Mouse (Mus musculus) thymus, postnatal 4 days (tissue): ENCODE measurements around the gene Ctrc.

Experiments used
- DNase-seq: peaks from one replicate; pipeline ENCODE4 v3.0.0; 2021

Ctrc gene

GRCm38 (mm10) chr4:141866933-141867490 is 20.9 kb upstream of the Ctrc start:
- no peak for DNase-seq

DNA sequence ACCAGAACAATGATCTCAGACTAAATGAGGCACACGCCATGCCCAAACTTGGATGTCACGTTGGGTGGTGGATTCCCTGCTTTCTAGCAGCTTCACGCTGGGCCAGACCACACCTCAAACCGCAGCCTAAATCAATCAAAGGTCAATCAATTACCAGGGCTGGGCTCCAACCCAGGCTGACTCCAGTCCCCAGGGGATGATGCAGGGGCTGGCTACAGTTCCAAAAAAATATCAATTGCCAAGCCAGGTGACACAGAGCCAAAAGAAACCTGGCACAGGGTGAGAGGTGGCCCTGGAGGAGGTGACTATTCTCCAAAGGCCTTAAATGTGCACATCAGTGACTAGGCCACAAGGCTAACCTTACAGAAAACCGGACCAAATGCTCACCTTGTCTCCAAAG is 19.4 kb upstream of the Ctrc start:
- no peak for DNase-seq

- DNase-seq = no peak
These were observed 18.8 kb upstream of the Ctrc start for GRCm38 (mm10) chr4:141865006-141865405.

GRCm38 (mm10) chr4:141864506-141864905 is 18.3 kb upstream of the Ctrc start:
- DNase-seq = no peak

DNA sequence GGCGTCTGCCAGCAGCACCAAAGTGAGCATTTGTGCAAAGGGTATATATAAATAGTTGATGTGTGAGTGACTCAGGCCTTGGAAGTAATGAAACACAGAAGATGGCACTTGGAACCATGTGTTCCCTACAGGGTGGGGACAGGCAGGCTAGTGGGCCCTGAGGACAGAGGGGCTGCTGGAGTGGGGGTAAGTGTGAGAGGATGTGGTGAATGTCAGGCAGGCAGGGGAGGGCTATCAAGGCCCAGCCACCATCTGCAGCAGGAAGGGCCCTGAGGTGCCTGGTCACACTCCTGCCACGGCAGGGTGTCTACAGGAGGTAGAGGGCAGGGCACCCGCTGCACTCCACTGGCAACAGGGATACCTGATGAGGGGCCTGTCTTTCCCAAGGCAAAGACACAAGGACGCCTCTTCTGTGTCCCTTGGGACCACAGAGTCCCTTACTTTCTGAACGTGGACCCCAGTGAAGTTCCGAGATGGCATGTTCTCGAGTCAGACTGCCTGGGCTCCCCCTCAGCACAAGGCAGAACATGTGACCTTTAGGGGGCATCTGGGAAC is 17.6 kb upstream of the Ctrc start:
- DNase-seq = no peak

GRCm38 (mm10) chr4:141862867-141863266 is 16.7 kb upstream of the Ctrc start:
- no peak for DNase-seq

DNA sequence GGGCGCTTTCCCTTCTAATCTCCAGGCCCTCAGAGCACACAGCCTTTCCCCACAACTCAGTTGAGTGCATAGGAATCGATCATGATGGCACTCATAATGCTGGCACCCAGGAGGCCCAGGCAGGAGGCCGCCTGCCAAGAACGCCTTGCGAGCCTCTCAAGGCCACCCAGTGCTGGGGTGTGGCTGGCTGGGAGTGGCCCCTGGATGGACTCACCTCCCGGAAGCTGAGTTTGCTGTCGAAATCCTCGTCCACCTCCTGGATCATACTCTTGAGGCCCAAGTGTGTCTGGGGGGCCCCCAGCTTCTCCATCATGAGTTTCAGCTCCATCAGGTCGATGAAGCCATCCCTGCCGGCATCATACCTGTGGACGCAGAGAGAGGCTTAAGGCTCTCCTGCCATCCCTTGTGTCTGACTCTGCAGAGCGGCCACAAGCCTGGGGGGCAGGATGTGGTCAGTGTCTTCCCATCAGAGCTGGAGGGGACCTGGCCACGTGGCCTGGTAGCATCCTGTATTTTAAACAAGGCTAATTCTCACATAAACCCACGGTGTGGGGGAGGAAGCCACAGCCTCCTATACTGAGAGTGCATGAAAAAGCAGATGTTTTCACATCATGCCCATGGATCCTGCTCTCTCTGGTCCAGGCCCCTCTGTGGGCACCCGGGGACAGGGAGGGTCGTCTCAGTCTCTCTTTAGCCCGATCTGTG is 15.6 kb upstream of the Ctrc start:
- DNase-seq = no peak

DNA sequence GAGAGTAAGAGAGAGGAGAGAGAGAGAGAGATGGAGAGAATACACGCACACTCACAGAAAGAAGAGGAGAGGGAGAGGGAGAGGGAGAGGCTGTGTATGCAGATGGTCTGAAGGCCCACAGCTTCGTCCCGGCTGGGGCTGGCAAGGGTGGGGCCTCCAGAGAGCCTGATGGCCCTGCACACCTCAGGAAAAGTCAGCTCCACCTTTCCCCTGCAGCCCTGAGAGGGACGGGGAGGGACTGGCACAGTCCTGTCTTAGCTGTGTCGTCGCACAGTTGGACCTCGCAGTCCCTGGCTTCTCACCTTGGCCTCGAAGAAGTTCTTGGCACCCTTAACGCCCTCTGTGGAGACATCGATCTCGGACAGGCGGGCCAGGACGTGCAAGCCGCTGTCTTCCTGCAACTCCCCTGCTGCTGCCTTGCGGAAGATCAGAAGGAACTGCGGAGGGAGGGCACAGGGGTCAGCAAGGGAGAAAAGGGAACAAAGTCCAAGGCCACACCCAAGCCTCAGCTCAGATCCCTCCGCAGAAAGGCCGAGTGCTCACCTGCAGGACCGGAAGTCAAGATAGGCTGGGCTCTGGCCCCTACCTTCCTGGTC is 14.2 kb upstream of the Ctrc start:
- no peak for DNase-seq

DNA sequence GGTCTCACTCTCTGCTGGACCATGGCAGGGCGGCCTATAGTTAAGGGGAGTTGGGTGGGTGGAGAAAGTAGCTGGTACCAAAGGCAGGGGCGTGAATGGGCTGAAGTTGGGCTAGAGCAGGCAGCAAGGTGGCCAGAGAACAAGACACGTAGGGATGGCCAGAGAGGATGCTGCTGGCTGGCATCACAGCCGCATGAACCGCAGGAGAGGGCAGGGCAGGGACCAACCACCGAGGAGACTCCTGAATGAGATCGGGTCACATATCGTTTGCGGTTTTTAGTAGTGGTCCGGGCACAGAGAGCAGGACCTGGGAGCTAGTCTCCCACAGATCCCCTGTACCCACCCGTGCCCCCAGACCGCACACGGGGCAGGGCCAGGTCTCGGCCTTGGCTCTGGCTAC is 13.2 kb upstream of the Ctrc start:
- no peak for DNase-seq

DNA sequence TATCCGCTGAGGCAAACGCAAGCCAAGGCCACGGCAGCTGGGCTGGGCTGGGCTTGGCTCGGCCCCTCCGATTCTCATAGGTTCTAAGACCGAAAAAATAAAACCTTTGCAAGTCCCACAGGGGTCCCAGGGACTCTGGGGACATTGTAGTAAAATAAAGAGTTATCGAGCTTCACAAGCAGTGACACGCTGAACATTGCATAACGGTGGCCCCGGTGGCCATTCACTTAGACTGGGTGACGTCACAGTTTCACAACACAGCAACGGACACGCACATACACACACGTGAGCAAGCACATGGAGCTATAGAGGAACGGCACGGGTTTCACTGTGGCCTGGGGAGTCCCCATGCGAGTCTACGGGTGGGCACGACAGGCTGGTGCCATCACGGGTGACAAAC is 12.3 kb upstream of the Ctrc start:
- no peak for DNase-seq

GRCm38 (mm10) chr4:141857422-141857930 is 11.3 kb upstream of the Ctrc start:
- DNase-seq = peak; percentile 84

- peak; percentile 76 for DNase-seq
These were observed 7.3 kb upstream of the Ctrc start for GRCm38 (mm10) chr4:141853437-141853836.

- no peak for DNase-seq
These were observed 11.5 kb downstream of the Ctrc start for GRCm38 (mm10) chr4:141834536-141835095.

- DNase-seq = no peak
These were observed 12.2 kb downstream of the Ctrc start for GRCm38 (mm10) chr4:141833911-141834310.

DNA sequence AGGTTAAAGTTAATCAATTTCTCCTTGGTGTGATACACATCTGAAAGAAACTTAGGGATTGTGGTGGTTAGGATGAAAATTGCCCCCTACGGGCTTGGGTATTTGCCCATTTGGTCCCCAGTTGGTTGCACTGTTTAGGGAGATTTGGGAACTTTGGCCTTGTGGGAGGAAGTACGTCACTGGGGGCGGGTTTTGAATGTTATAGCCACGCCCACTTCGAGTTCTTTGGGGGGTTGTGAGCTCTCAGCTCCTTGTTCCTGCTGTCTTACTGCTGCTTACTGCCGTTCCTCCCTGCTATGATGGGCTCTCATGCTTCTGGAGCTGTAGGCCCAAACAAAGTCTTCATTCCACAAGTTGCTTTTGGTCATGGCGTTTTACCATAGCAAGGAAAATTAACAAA is 14.8 kb downstream of the Ctrc start:
- DNase-seq = no peak

DNA sequence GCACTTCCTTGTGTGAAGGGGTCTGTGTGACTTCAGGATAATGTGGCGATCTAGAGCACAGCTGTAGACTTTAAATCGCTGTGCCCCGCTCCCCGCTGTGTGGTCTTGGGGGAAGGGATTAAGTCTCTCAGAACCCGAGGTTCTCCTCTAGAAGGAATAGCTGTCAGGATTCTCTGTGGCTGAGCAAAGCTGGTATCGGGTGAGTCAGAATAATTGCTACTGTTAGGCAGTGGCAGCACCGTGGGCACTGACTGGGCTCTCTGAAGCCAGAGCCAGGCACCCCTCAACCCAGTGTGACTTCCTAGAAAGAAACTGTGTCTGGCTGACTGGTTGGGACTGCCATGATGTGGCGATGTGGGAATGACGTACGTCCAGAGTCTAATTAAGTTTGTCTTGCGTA is 15.8 kb downstream of the Ctrc start:
- DNase-seq = no peak

DNA sequence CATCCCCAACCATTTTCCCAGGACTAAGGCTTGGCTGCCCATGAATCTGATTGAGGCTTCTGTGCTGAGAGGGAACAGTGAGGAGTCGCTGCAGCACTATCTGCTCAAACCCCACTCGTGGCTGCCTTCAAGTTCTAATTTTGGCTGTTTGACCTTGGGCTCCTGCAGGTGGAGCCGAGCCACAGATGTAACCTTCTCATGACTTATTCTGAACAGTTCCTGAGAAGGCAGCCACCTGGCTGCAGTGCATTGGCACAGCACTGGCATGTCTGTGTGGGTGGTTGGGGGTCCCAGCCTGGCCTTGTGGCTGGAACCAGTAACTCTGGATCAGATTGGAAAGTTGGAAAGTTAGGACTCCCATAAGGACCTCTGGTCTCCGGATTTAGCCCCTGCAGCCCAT is 18.0 kb downstream of the Ctrc start:
- no peak for DNase-seq

DNA sequence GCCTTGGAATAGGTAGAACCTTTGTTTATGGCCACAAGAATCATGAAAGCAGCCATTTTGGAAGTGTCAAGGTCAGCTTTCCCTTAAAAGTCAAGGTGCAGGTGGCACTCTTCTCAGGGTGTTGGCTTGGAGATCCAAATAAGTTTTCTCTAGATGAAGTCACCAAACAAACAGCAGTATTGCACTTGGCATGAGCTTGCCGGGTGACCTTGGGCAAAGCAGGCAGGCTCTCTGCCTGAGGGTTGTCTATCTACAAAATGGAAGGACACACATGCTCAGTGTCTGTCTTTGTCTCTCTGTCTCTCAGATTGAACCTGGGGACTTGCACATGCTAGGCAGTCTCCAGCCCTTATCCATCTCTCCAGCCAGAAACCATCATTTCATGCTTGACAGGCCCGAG is 18.8 kb downstream of the Ctrc start:
- no peak for DNase-seq

GRCm38 (mm10) chr4:141826060-141826459 is 20.1 kb downstream of the Ctrc start, which contains the start of gene Cela2a:
Gene Cela2a (minus strand): TSS chr4:141826160.
- no peak for DNase-seq

- DNase-seq = peak; percentile 55
These were observed 23.2 kb downstream of the Ctrc start for GRCm38 (mm10) chr4:141822979-141823378.

DNA sequence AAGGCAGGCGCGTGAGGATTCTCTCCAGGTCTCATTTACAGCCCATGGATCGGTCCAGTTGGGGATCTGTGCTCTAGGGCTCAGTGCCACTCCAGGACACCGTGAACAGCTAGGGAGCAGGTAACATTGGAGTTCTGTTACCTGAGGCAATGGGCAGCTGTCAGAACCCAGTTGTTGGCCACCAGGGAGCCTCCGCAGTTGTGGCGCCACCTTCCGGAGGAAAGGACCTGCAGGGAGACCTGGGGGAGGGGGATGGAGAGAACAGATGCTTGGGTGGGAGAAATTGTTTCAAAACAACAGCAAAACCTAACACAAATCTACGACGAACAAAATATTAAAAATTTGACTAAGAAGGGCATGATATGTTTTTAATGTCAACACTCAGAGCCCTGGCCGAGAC is 24.1 kb downstream of the Ctrc start:
- peak; percentile 71 for DNase-seq

DNA sequence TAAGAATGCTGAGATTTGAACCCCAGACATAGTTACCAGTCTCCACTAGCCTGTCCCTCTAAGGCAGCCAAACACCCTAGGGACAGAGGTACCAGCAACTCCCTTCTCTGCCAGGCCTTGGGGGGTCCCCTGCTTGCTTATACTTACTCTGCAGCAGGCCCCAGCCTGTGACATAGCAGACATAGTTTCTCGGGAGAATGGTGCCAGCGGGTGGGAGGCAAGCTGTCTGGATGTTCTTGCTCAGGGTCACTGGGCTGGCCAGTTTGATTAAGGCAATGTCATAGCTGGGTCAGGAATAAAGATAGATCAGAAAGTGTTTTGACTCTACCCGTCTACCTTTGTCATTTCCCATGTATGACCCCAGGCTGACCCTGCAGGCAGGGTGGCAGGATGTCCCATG is 25.0 kb downstream of the Ctrc start:
- DNase-seq = peak; percentile 1

GRCm38 (mm10) chr4:141819316-141819715 is 26.8 kb downstream of the Ctrc start:
- DNase-seq = peak; percentile 3

GRCm38 (mm10) chr4:141818861-141819260 is 27.3 kb downstream of the Ctrc start:
- peak; percentile 6 for DNase-seq
